Mouse (Mus musculus) liver, embryonic 14.5 days (tissue): ENCODE measurements around the gene Fhl3. TPM values are rescaled to one million over a fixed set of nuclear protein-coding genes. Genes with fewer than 3 reads are reported as not detected.

ENCODE experiments used
- ATAC-seq: fragments of 200-750 bp; cut with Nextera tagmentation; 2 replicates; pipeline ENCODE4 v1.8.0; 2017; ENCODE audit warnings: moderate number of reproducible peaks, mild to moderate bottlenecking, moderate library complexity; ENCODE audit not compliant: insufficient read depth
- DNase-seq, 3 experiments: peaks; one replicate each; pipeline ENCODE4 v3.0.0-alpha.2; 2012 to 2013; ENCODE audit warnings: low read depth in 3 of 3, low spot score in 3 of 3
- H3K27ac ChIP-seq: fragments of 300-500 bp; sonication (generic); 2 replicates; pipeline ENCODE4 v1.5.1; 2014; ENCODE audit warnings: moderate library complexity, mild to moderate bottlenecking, control low read depth, inconsistent platforms
- H3K27me3 ChIP-seq: fragments of 300-500 bp; sonication (generic); 2 replicates; pipeline ENCODE4 v1.6.1; 2014; ENCODE audit warnings: mild to moderate bottlenecking, low read length, moderate library complexity; ENCODE audit not compliant: control insufficient read depth, insufficient read depth
- H3K36me3 ChIP-seq: fragments of 300-500 bp; sonication (generic); replicated peaks from 2 replicates; pipeline ENCODE4 v1.6.1; 2014; ENCODE audit warnings: low read depth; ENCODE audit not compliant: control insufficient read depth, insufficient read depth
- H3K4me1 ChIP-seq, 2 experiments: fragments of 200-500 bp in 1 of 2; fragments of 300-500 bp in 1 of 2; sonication (generic) in 1 of 2; replicated peaks; 2 replicates each; pipeline ENCODE4 v1.6.1; 2012 to 2014; ENCODE audit warnings: antibody characterized with exemption in 1 of 2, inconsistent platforms in 1 of 2, low read length in 1 of 2; ENCODE audit not compliant: control insufficient read depth in 2 of 2, insufficient read depth in 2 of 2
- H3K4me2 ChIP-seq: fragments of 300-500 bp; sonication (generic); 2 replicates; pipeline ENCODE4 v1.6.1; 2014; ENCODE audit warnings: low read depth, mild to moderate bottlenecking, control low read depth, moderate library complexity
- H3K4me3 ChIP-seq, 2 experiments: fragments of 200-500 bp in 1 of 2; fragments of 300-500 bp in 1 of 2; sonication (generic) in 1 of 2; 2 replicates each; pipeline ENCODE4 v1.5.1; 2012 to 2014; ENCODE audit warnings: low read depth in 2 of 2, low read length in 2 of 2, mild to moderate bottlenecking in 2 of 2, control low read depth in 1 of 2, inconsistent platforms in 1 of 2, moderate library complexity in 1 of 2; ENCODE audit not compliant: insufficient read depth in 1 of 2
- H3K9ac ChIP-seq: fragments of 300-500 bp; sonication (generic); replicated peaks from 2 replicates; pipeline ENCODE4 v1.6.1; 2014; ENCODE audit warnings: mild to moderate bottlenecking, control low read depth, moderate library complexity
- H3K9me3 ChIP-seq: fragments of 300-500 bp; sonication (generic); 2 replicates; pipeline ENCODE4 v1.6.1; 2016; ENCODE audit warnings: low read length, mixed read lengths; ENCODE audit not compliant: control insufficient read depth
- CTCF ChIP-seq: IDR thresholded peaks from 2 replicates; pipeline ENCODE4 v1.5.1; 2016; ENCODE audit warnings: antibody characterized with exemption, low read depth, control low read depth
- EP300 ChIP-seq: IDR thresholded peaks from 2 replicates; pipeline ENCODE4 v1.6.1; 2016; ENCODE audit warnings: antibody characterized with exemption, low read depth
- WGBS: fragments of 180-500 bp; shearing (Covaris S2); extraction: QIAGEN DNeasy Blood & Tissue Kit; methylation state at CpG from one replicate; pipeline ENCODE4 v1.1.7; 2014; ENCODE audit not compliant: insufficient replicate concordance; 5-methylcytosine and 5-hydroxymethylcytosine counted together
- polyA plus RNA-seq, 2 experiments: library from polyadenylated mRNA; depleted of rRNA in 1 of 2; stranded (reverse) in 1 of 2; unstranded in 1 of 2; fragments of >200 nt; fragmentation: Nextera tagmentation in 1 of 2; extraction: Ambion mirVana in 1 of 2; gene quantifications; 2 replicates each; pipeline versions ENCODE4 v1.2.1 to v1.2.3; 2012 to 2014

The Fhl3 gene
- polyA plus RNA-seq, 2 experiments, result 2.7 to 2.8 TPM

- Histone ChIP-seq H3K27ac (no peak overlapping the region), H3K27me3 (peaks cover 21% of the 10 kb centered on the region), H3K9ac (no peak overlapping the region), H3K4me1 (no peaks in the 10 kb centered on the region), H3K4me3 (no peak overlapping the region), H3K36me3 (peaks cover 6% of the 10 kb centered on the region; the same call in 1 of the 2 replicates), H3K4me2 (no peak overlapping the region), H3K9me3 (no peaks in the 10 kb centered on the region)
- 9% methylated on average over 31 of the region's 31 CpGs for WGBS
- DNase-seq (no peak), ATAC-seq (no peak)
- TF ChIP-seq CTCF, result no peak
- TF ChIP-seq EP300, result no peak
These were observed 27.9 kb upstream of the Fhl3 start for GRCm38 (mm10) chr4:124672347-124673320.

- H3K9me3 ChIP-seq, result no peaks in the 10 kb centered on the region
- DNase-seq, result no peak
- no peaks in the 10 kb centered on the region for H3K4me1 ChIP-seq
- no peak overlapping the region for H3K27ac ChIP-seq
- TF ChIP-seq CTCF (no peak), EP300 (no peak)
- no peak overlapping the region for H3K4me2 ChIP-seq
- H3K27me3 ChIP-seq, result peaks cover 18% of the 10 kb centered on the region
- WGBS, result 71% methylated on average over 17 of the region's 17 CpGs
- no peak overlapping the region for H3K4me3 ChIP-seq
- no peak overlapping the region for H3K9ac ChIP-seq
- peaks cover 13% of the 10 kb centered on the region for H3K36me3 ChIP-seq
- ATAC-seq, result no peak
These were observed 26.0 kb upstream of the Fhl3 start for GRCm38 (mm10) chr4:124674334-124675032.

- 9% methylated on average over 4 of the region's 4 CpGs for WGBS
- TF ChIP-seq CTCF (peak; percentile 88), EP300 (no peak)
- Histone ChIP-seq H3K4me1 (no peaks in the 10 kb centered on the region), H3K36me3 (peaks cover 13% of the 10 kb centered on the region), H3K27me3 (peaks cover 18% of the 10 kb centered on the region), H3K9me3 (no peaks in the 10 kb centered on the region), H3K4me3 (no peak overlapping the region), H3K4me2 (no peak overlapping the region), H3K9ac (no peak overlapping the region), H3K27ac (no peak overlapping the region)
- ATAC-seq (no peak), DNase-seq (peak in 1 of 3 experiments; percentile 30)
These were observed 25.5 kb upstream of the Fhl3 start for GRCm38 (mm10) chr4:124675037-124675436.

GRCm38 (mm10) chr4:124675958-124676357 is 24.5 kb upstream of the Fhl3 start:
- H3K27me3 ChIP-seq, result peaks cover 18% of the 10 kb centered on the region
- no peak for DNase-seq
- no peaks in the 10 kb centered on the region for H3K4me1 ChIP-seq
- no peak overlapping the region for H3K9ac ChIP-seq
- H3K36me3 ChIP-seq, result peaks cover 16% of the 10 kb centered on the region
- TF ChIP-seq EP300, result no peak
- TF ChIP-seq CTCF, result no peak
- H3K4me3 ChIP-seq, result no peak overlapping the region
- H3K27ac ChIP-seq, result no peak overlapping the region
- H3K4me2 ChIP-seq, result no peak overlapping the region
- H3K9me3 ChIP-seq, result no peaks in the 10 kb centered on the region
- WGBS, result 74% methylated on average over 6 of the region's 6 CpGs
- ATAC-seq, result no peak

GRCm38 (mm10) chr4:124682270-124682669 is 18.2 kb upstream of the Fhl3 start:
- no peak overlapping the region for H3K4me3 ChIP-seq
- no peak overlapping the region for H3K27ac ChIP-seq
- H3K9ac ChIP-seq, result no peak overlapping the region
- no peak for ATAC-seq
- TF ChIP-seq EP300, result no peak
- TF ChIP-seq CTCF, result peak; percentile 44
- DNase-seq, result no peak
- no peak overlapping the region for H3K4me2 ChIP-seq
- 63% methylated on average over 7 of the region's 7 CpGs for WGBS
- no peaks in the 10 kb centered on the region for H3K4me1 ChIP-seq
- H3K27me3 ChIP-seq, result no peaks in the 10 kb centered on the region
- H3K36me3 ChIP-seq, result peaks cover 38% of the 10 kb centered on the region
- H3K9me3 ChIP-seq, result no peaks in the 10 kb centered on the region
